Mouse (Mus musculus) liver, adult 2 months (tissue): ENCODE measurements around the gene Taf4.

Source experiments
- CTCF ChIP-seq: fragments of 200-500 bp; IDR thresholded peaks from 2 replicates; pipeline ENCODE4 v1.5.1; 2011; ENCODE audit warnings: low read depth, low read length, control low read depth
- POLR2A ChIP-seq: fragments of 200-500 bp; IDR thresholded peaks from 2 replicates; pipeline ENCODE4 v1.6.1; 2011; ENCODE audit warnings: low read length, control low read depth; ENCODE audit not compliant: insufficient read depth; ENCODE audit errors: extremely low read depth

- TF ChIP-seq POLR2A (no peak), CTCF (no peak)
Measured at GRCm38 (mm10) chr2:179974651-179975471, 1.6 kb downstream of the Taf4 start.
